Comparison of ENCODE assay signal across 9 mouse cellular contexts in the genomic region with DNA sequence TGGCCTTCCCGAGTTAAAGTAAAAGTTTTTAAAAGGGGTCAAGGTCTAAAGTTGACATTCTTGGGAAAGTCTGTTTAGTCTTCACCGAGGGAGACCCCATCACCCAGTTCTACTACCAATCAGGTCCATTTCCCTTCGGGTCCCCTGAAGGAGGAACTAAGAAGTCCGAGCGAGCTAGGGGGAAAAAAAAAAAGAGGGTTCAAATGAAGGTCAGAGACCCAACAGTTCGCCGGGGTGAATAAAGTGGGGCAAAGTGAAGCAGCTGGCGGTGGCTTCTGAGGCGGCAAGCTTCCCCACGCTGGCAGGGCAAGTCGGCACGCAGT. TPM values are rescaled to one million over a fixed set of nuclear protein-coding genes. Genes with fewer than 3 reads are reported as not detected.
A peak's percentile ranks its signal among the peaks of the same experiment; 100 is the strongest.
DNase-seq lines count a peak whose midpoint lies in the region; ATAC-seq and TF ChIP-seq lines count a peak whose summit lies in the region.
"Had no signal": no experiment of that assay in that cellular context is flagged by ENCODE, and none has a peak within 500 bp of the region (broad histone marks: within the 10 kb centered on the region; RNA-seq: fewer than 3 reads in every experiment).

No protein-coding gene starts in this region.

- H3K4me1 ChIP-seq in heart, embryonic 14.5 days (ENCODE audit: control insufficient read depth in 2 of 2, insufficient read depth in 2 of 2, low read length in 2 of 2) = peaks cover 5 to 27% of the 10 kb centered on the region in 2 experiments
- H3K4me1 ChIP-seq in ES-E14 (ENCODE audit: control insufficient read depth in 2 of 2, insufficient read depth in 2 of 2, low read length in 2 of 2, poor library complexity in 1 of 2) = peaks cover 6 to 10% of the 10 kb centered on the region in 2 experiments; a peak in 3 of 4 replicates
- H3K4me1 ChIP-seq in forebrain, embryonic 15.5 days = peaks cover 36% of the 10 kb centered on the region
- H3K4me1 ChIP-seq in liver, postnatal 0 days (ENCODE audit: insufficient read depth) = peaks cover 19% of the 10 kb centered on the region

- peak overlapping the region; percentile 83 to 97 for H3K27ac ChIP-seq in heart, embryonic 14.5 days (replicated peaks in 1 of 2; ENCODE audit: control insufficient read depth in 1 of 2, insufficient read depth in 1 of 2, low read depth in 2 of 2, low read length in 2 of 2)
- peak overlapping the region; percentile 85 for H3K27ac ChIP-seq in ES-E14 (ENCODE audit: insufficient read depth, low read depth, low read length, poor library complexity, severe bottlenecking)
- peak overlapping the region; percentile 98 for H3K27ac ChIP-seq in forebrain, embryonic 15.5 days (replicated peaks)
- H3K27ac ChIP-seq in liver, postnatal 0 days (ENCODE audit: low read depth) = peak overlapping the region; percentile 95

- peak overlapping the region; percentile 93 for H3K9ac ChIP-seq in heart, embryonic 14.5 days (ENCODE audit: low read length)
- H3K9ac ChIP-seq in ES-E14 (ENCODE audit: insufficient read depth, low read depth, low read length, poor library complexity, severe bottlenecking) = peak overlapping the region; percentile 80
- H3K9ac ChIP-seq in forebrain, embryonic 15.5 days (replicated peaks) = peak overlapping the region; percentile 91
- H3K9ac ChIP-seq in liver, postnatal 0 days (replicated peaks) = peak overlapping the region; percentile 93

- no peak for TF ChIP-seq EP300 in liver, postnatal 0 days (IDR thresholded peaks at IDR 0.05; ENCODE audit: low read depth)

- H3K27me3 ChIP-seq in heart, embryonic 14.5 days (ENCODE audit: control insufficient read depth, insufficient read depth, low read length) = no peaks in the 10 kb centered on the region
- H3K27me3 ChIP-seq in forebrain, embryonic 15.5 days = no peaks in the 10 kb centered on the region
- no peaks in the 10 kb centered on the region for H3K27me3 ChIP-seq in liver, postnatal 0 days (ENCODE audit: insufficient read depth, low read length)
- H3K27me3 ChIP-seq: Patski had no signal

- under 1% methylated on average over 12 of the region's 12 CpGs for WGBS in heart, embryonic 14.5 days
- WGBS in forebrain, embryonic 15.5 days = under 1% methylated on average over 12 of the region's 12 CpGs
- WGBS in liver, postnatal 0 days (ENCODE audit: insufficient replicate concordance) = under 1% methylated on average over 12 of the region's 12 CpGs

- no peak for ATAC-seq in heart, embryonic 14.5 days (ENCODE audit: insufficient number of reproducible peaks, insufficient read depth, low FRiP score, low read depth)
- ATAC-seq in forebrain, embryonic 15.5 days (replicated peaks) = no peak
- no peak for ATAC-seq in liver, postnatal 0 days

- no peak for DNase-seq in heart, postnatal 25 days (ENCODE audit: low spot score)
- no peak for DNase-seq in ES-E14 (ENCODE audit: low read depth, low spot score)
- DNase-seq in liver, postnatal 0 days = no peak
- DNase-seq in right cerebral cortex, postnatal 25 days = no peak
- DNase-seq in urinary bladder, postnatal 14 days (ENCODE audit: low spot score) = no peak
- no peak for DNase-seq in thymus, postnatal 0 days (ENCODE audit: low spot score)

- no peaks in the 10 kb centered on the region for H3K36me3 ChIP-seq in heart, embryonic 14.5 days (ENCODE audit: control insufficient read depth, insufficient read depth, low read length)
- H3K36me3 ChIP-seq in ES-E14 (ENCODE audit: control insufficient read depth, insufficient read depth, low read length, poor library complexity, severe bottlenecking) = no peaks in the 10 kb centered on the region
- H3K36me3 ChIP-seq in forebrain, embryonic 15.5 days = no peaks in the 10 kb centered on the region
- H3K36me3 ChIP-seq in liver, postnatal 0 days (replicated peaks; ENCODE audit: insufficient read depth, low read length) = no peaks in the 10 kb centered on the region

- H3K9me3 ChIP-seq in heart, embryonic 14.5 days (ENCODE audit: control insufficient read depth, low read length) = no peaks in the 10 kb centered on the region
- H3K9me3 ChIP-seq in ES-E14 (ENCODE audit: control insufficient read depth, insufficient read depth, low read depth, low read length) = no peaks in the 10 kb centered on the region
- H3K9me3 ChIP-seq in forebrain, embryonic 15.5 days = no peaks in the 10 kb centered on the region
- no peaks in the 10 kb centered on the region for H3K9me3 ChIP-seq in liver, postnatal 0 days (ENCODE audit: low read length)

- no peak for TF ChIP-seq CTCF in liver, postnatal 0 days (IDR thresholded peaks at IDR 0.05; ENCODE audit: low read depth)

- in situ Hi-C loops in ES-E14 (cut with MboI; ENCODE audit: low sequenced_read_pairs in 2 of 2, unreplicated experiment in 2 of 2) = no loop called here

- peak overlapping the region; percentile 76 for H3K4me2 ChIP-seq in heart, embryonic 14.5 days (ENCODE audit: low read length)
- peak overlapping the region; percentile 94 for H3K4me2 ChIP-seq in forebrain, embryonic 15.5 days (replicated peaks)
- H3K4me2 ChIP-seq in liver, postnatal 0 days (ENCODE audit: low read depth, low read length) = peak overlapping the region; percentile 94

- H3K4me3 ChIP-seq in heart, embryonic 14.5 days (ENCODE audit: control insufficient read depth in 1 of 2, insufficient read depth in 1 of 2, low read depth in 1 of 2, low read length in 2 of 2) = peak overlapping the region; percentile 96 to 99
- H3K4me3 ChIP-seq in ES-E14 (ENCODE audit: insufficient read depth in 1 of 2, low read depth in 1 of 2, low read length in 2 of 2, poor library complexity in 1 of 2, severe bottlenecking in 1 of 2) = peak overlapping the region; percentile 73 to 95
- peak overlapping the region; percentile 87 for H3K4me3 ChIP-seq in forebrain, embryonic 15.5 days
- H3K4me3 ChIP-seq in liver, postnatal 0 days (ENCODE audit: low read depth, low read length) = peak overlapping the region; percentile 85

- intact Hi-C loops in heart, postnatal 25 days (cut with DNase I) = loop anchor here (5.0 kb wide), 3 partner anchors 49 to 131 kb away; partner anchors contain the start of genes Acad10 and Brap

TF ChIP-seq in ES-E14, 5 proteins besides CTCF, POLR2A, EP300 and RAD21:
- TF ChIP-seq ZNF384 (IDR thresholded peaks at IDR 0.05; ENCODE audit: low read depth, low read length) (peak; percentile 82), ZC3H11A (IDR thresholded peaks at IDR 0.05; ENCODE audit: borderline replicate concordance, low read depth, low read length) (no peak), CHD2 (IDR thresholded peaks at IDR 0.05; ENCODE audit: low read depth, low read length) (0 out of 2 replicates have a peak, but pooled peaks have one; percentile 16)

RNA-seq across cellular contexts. Expression of gene Atxn2, which starts 0.3 kb away (rescaled TPM):
- 84.8 and 86.9 TPM in 2 replicates for polyA plus RNA-seq in heart, embryonic 14.5 days (2014; fragmentation: Nextera tagmentation; extraction: Ambion mirVana)
- total RNA-seq in heart, postnatal 25 days (2021) = 100 to 1,000 TPM; 148 to 159 TPM
- 45.2 and 58.0 TPM in 2 replicates for total RNA-seq in ES-E14 (2012; rRNA removed)
- 67.2 and 80.1 TPM in 2 replicates for polyA plus RNA-seq in forebrain, embryonic 15.5 days (2015; fragmentation: Nextera tagmentation; extraction: Ambion mirVana)
- polyA plus RNA-seq in liver, postnatal 0 days (2015; fragmentation: Nextera tagmentation; extraction: Ambion mirVana) = 31.6 and 42.8 TPM in 2 replicates
- polyA plus RNA-seq in thymus, postnatal 0 days (2015; fragmentation: Nextera tagmentation; extraction: Ambion mirVana) = 34.9 and 46.6 TPM in 2 replicates

RNA-seq across cellular contexts. Expression of gene Brap, which starts 50.4 kb away (rescaled TPM):
- polyA plus RNA-seq in heart, embryonic 14.5 days (2014; fragmentation: Nextera tagmentation; extraction: Ambion mirVana) = 26.6 and 26.9 TPM in 2 replicates
- total RNA-seq in heart, postnatal 25 days (2021) = 10 to 100 TPM; 26.7 to 27.0 TPM
- total RNA-seq in ES-E14 (2012; rRNA removed) = 24.2 and 31.8 TPM in 2 replicates
- 51.1 and 55.4 TPM in 2 replicates for polyA plus RNA-seq in forebrain, embryonic 15.5 days (2015; fragmentation: Nextera tagmentation; extraction: Ambion mirVana)
- polyA plus RNA-seq in liver, postnatal 0 days (2015; fragmentation: Nextera tagmentation; extraction: Ambion mirVana) = 37.9 and 41.0 TPM in 2 replicates
- 48.2 and 51.9 TPM in 2 replicates for polyA plus RNA-seq in thymus, postnatal 0 days (2015; fragmentation: Nextera tagmentation; extraction: Ambion mirVana)

RNA-seq across cellular contexts. Expression of gene Acad10, which starts 50.5 kb away (rescaled TPM):
- 1.1 and 1.5 TPM in 2 replicates for polyA plus RNA-seq in heart, embryonic 14.5 days (2014; fragmentation: Nextera tagmentation; extraction: Ambion mirVana)
- total RNA-seq in heart, postnatal 25 days (2021) = 10 to 100 TPM; 18.6 to 21.7 TPM
- 14.0 and 24.4 TPM in 2 replicates for total RNA-seq in ES-E14 (2012; rRNA removed)
- polyA plus RNA-seq in forebrain, embryonic 15.5 days (2015; fragmentation: Nextera tagmentation; extraction: Ambion mirVana) = 1.0 and 1.1 TPM in 2 replicates
- 5.9 and 6.5 TPM in 2 replicates for polyA plus RNA-seq in liver, postnatal 0 days (2015; fragmentation: Nextera tagmentation; extraction: Ambion mirVana)
- polyA plus RNA-seq in thymus, postnatal 0 days (2015; fragmentation: Nextera tagmentation; extraction: Ambion mirVana) = 2.6 and 3.4 TPM in 2 replicates
